ENCODE assay signal across 13 mouse cellular contexts in the genomic region with DNA sequence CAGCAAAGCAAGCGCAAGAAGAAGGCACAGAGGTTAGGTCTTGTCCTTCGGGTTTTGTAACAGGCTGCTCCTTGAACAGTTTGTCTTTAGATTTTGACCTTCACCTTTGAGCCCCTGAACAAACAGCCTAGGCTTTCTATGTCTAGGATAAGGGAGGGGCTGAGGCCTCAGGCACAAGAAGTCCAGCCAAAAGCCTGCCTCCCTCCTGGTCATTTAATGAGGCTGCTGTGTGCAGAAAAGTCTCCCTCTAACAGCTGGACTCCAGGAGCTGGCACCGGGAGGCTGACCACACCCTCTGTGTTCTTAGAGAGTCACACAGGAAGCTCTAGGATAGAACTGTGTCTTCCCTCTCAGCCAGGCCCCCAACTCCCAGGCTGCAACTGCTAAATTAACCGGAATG. TPM values are rescaled to one million over a fixed set of nuclear protein-coding genes. Genes with fewer than 3 reads are reported as not detected.
A peak's percentile ranks its signal among the peaks of the same experiment; 100 is the strongest.
DNase-seq lines count a peak whose midpoint lies in the region; ATAC-seq and TF ChIP-seq lines count a peak whose summit lies in the region.
"Had no signal": no experiment of that assay in that cellular context is flagged by ENCODE, and none has a peak within 500 bp of the region (broad histone marks: within the 10 kb centered on the region; RNA-seq: fewer than 3 reads in every experiment).

No protein-coding gene starts in this region.

- H3K4me1 ChIP-seq in lung, embryonic 14.5 days (ENCODE audit: insufficient read depth): peaks cover 37% of the 10 kb centered on the region
- H3K4me1 ChIP-seq in forebrain, embryonic 14.5 days (ENCODE audit: control insufficient read depth, insufficient read depth, low read length): no peaks in the 10 kb centered on the region
- peaks cover 6% of the 10 kb centered on the region; the same call in 1 of the 2 replicates for H3K4me1 ChIP-seq in midbrain, embryonic 15.5 days

- no peak for TF ChIP-seq CTCF in lung, embryonic 14.5 days (IDR thresholded peaks at IDR 0.05; ENCODE audit: low read depth)

- H3K27me3 ChIP-seq in lung, embryonic 14.5 days (ENCODE audit: insufficient read depth, low read length): no peaks in the 10 kb centered on the region
- no peaks in the 10 kb centered on the region for H3K27me3 ChIP-seq in forebrain, embryonic 14.5 days (replicated peaks; ENCODE audit: control insufficient read depth, insufficient read depth, low read length)
- no peaks in the 10 kb centered on the region for H3K27me3 ChIP-seq in midbrain, embryonic 15.5 days (replicated peaks)
- H3K27me3 ChIP-seq: neural tube, embryonic 12.5 days had no signal

- no peaks in the 10 kb centered on the region for H3K36me3 ChIP-seq in lung, embryonic 14.5 days (ENCODE audit: insufficient read depth)
- no peaks in the 10 kb centered on the region for H3K36me3 ChIP-seq in forebrain, embryonic 14.5 days (ENCODE audit: control insufficient read depth, insufficient read depth, low read length)
- H3K36me3 ChIP-seq in midbrain, embryonic 15.5 days (replicated peaks): no peaks in the 10 kb centered on the region
- H3K36me3 ChIP-seq: neural tube, embryonic 12.5 days had no signal

- no peak overlapping the region for H3K4me3 ChIP-seq in lung, embryonic 14.5 days (ENCODE audit: low read depth, low read length)
- H3K4me3 ChIP-seq in forebrain, embryonic 14.5 days (ENCODE audit: low read depth, low read length): no peak overlapping the region
- H3K4me3 ChIP-seq in midbrain, embryonic 15.5 days: no peak overlapping the region
- H3K4me3 ChIP-seq: neural tube, embryonic 12.5 days had no signal

- H3K27ac ChIP-seq in lung, embryonic 14.5 days (ENCODE audit: low read depth): peak overlapping the region; percentile 90
- H3K27ac ChIP-seq in forebrain, embryonic 14.5 days (ENCODE audit: low read depth, low read length): no peak overlapping the region
- no peak overlapping the region for H3K27ac ChIP-seq in midbrain, embryonic 15.5 days
- H3K27ac ChIP-seq: neural tube, embryonic 12.5 days had no signal

- no peaks in the 10 kb centered on the region for H3K9me3 ChIP-seq in lung, embryonic 14.5 days (ENCODE audit: low read depth, low read length)
- H3K9me3 ChIP-seq in forebrain, embryonic 14.5 days (replicated peaks; ENCODE audit: control insufficient read depth, low read length): no peaks in the 10 kb centered on the region
- H3K9me3 ChIP-seq in midbrain, embryonic 15.5 days: no peaks in the 10 kb centered on the region; the same call in 1 of the 2 replicates
- H3K9me3 ChIP-seq: neural tube, embryonic 12.5 days had no signal

- H3K9ac ChIP-seq in lung, embryonic 14.5 days: no peak overlapping the region
- H3K9ac ChIP-seq in forebrain, embryonic 14.5 days (ENCODE audit: low read length): no peak overlapping the region
- no peak overlapping the region for H3K9ac ChIP-seq in midbrain, embryonic 15.5 days
- H3K9ac ChIP-seq: neural tube, embryonic 12.5 days had no signal

- DNase-seq in urinary bladder, postnatal 14 days (ENCODE audit: low spot score): peak; percentile 61
- DNase-seq in urinary bladder, postnatal 10 days (ENCODE audit: low spot score): no peak
- peak; percentile 46 for DNase-seq in heart, postnatal 4 days
- DNase-seq in lung, embryonic 14.5 days: peak; percentile 67
- peak; percentile 30 for DNase-seq in yolk sac, embryonic 10.5 days (ENCODE audit: low spot score)
- no peak for DNase-seq in forebrain, embryonic 14.5 days (ENCODE audit: low spot score)
- no peak for DNase-seq in adrenal gland, adult 8-10 months
- DNase-seq: embryo, embryonic 11 days had no signal

- 31% methylated on average over 4 of the region's 4 CpGs for WGBS in lung, embryonic 14.5 days
- 71% methylated on average over 4 of the region's 4 CpGs for WGBS in forebrain, embryonic 14.5 days
- 70% methylated on average over 4 of the region's 4 CpGs for WGBS in midbrain, embryonic 15.5 days

- ATAC-seq in lung, embryonic 14.5 days (ENCODE audit: insufficient read depth): peak; percentile 29
- no peak for ATAC-seq in forebrain, embryonic 14.5 days
- no peak for ATAC-seq in midbrain, embryonic 15.5 days (replicated peaks)

- H3K4me2 ChIP-seq in lung, embryonic 14.5 days: no peak overlapping the region
- H3K4me2 ChIP-seq in forebrain, embryonic 14.5 days (ENCODE audit: low read length): no peak overlapping the region
- H3K4me2 ChIP-seq in midbrain, embryonic 15.5 days: no peak overlapping the region
- H3K4me2 ChIP-seq: neural tube, embryonic 12.5 days had no signal

RNA-seq across cellular contexts. Expression of gene Fam170b, which starts 6.6 kb away (rescaled TPM):
- total RNA-seq in heart, postnatal 4 days (2021): under 1 TPM in 1 of 2 experiments, not detected in 1; 0.16 TPM
- polyA plus RNA-seq in lung, embryonic 14.5 days (2014; fragmentation: Nextera tagmentation; extraction: Ambion mirVana): 0.17 TPM in 1 of 2 replicates, not detected in the other
- polyA plus RNA-seq in forebrain, embryonic 14.5 days (2014; fragmentation: Nextera tagmentation; extraction: Ambion mirVana): not detected in 2 replicates
- not detected in 2 replicates for polyA plus RNA-seq in midbrain, embryonic 15.5 days (2015; fragmentation: Nextera tagmentation; extraction: Ambion mirVana)
- total RNA-seq in adrenal gland, adult 8-10 months (2022): under 1 TPM; 0.13 to 0.28 (median 0.19) TPM
- total RNA-seq: gastrocnemius, postnatal 4 days; layer of hippocampus, postnatal 10 days had no signal
- polyA plus RNA-seq: neural tube, embryonic 12.5 days; spleen, adult 2 months had no signal

RNA-seq across cellular contexts. Expression of gene Vstm4, which starts 29.4 kb away (rescaled TPM):
- 10 to 100 TPM; 18.6 to 19.4 TPM for total RNA-seq in heart, postnatal 4 days (2021)
- 52.5 and 56.2 TPM in 2 replicates for polyA plus RNA-seq in lung, embryonic 14.5 days (2014; fragmentation: Nextera tagmentation; extraction: Ambion mirVana)
- polyA plus RNA-seq in forebrain, embryonic 14.5 days (2014; fragmentation: Nextera tagmentation; extraction: Ambion mirVana): 6.0 and 9.2 TPM in 2 replicates
- polyA plus RNA-seq in midbrain, embryonic 15.5 days (2015; fragmentation: Nextera tagmentation; extraction: Ambion mirVana): 10.9 and 13.3 TPM in 2 replicates
- 10 to 100 TPM; 15.7 to 22.0 (median 18.1) TPM for total RNA-seq in adrenal gland, adult 8-10 months (2022)

RNA-seq across cellular contexts. Expression of gene Tmem273, which starts 41.4 kb away (rescaled TPM):
- under 1 TPM in 1 of 2 experiments, not detected in 1; 0.57 TPM for total RNA-seq in heart, postnatal 4 days (2021)
- 1.1 and 1.4 TPM in 2 replicates for polyA plus RNA-seq in lung, embryonic 14.5 days (2014; fragmentation: Nextera tagmentation; extraction: Ambion mirVana)
- polyA plus RNA-seq in forebrain, embryonic 14.5 days (2014; fragmentation: Nextera tagmentation; extraction: Ambion mirVana): 0.28 and 0.56 TPM in 2 replicates
- 0.19 and 0.27 TPM in 2 replicates for polyA plus RNA-seq in midbrain, embryonic 15.5 days (2015; fragmentation: Nextera tagmentation; extraction: Ambion mirVana)
- 1 to 10 TPM; 2.0 to 5.7 (median 3.3) TPM for total RNA-seq in adrenal gland, adult 8-10 months (2022)

Comparison
In these comparisons a context has a peak if more than half of its experiments do, and no peak if none do; other contexts are left out.
1. DNase-seq: peak in urinary bladder, postnatal 14 days (single experiment), heart, postnatal 4 days (single experiment), lung, embryonic 14.5 days (single experiment) and yolk sac, embryonic 10.5 days (single experiment); none in urinary bladder, postnatal 10 days (single experiment), forebrain, embryonic 14.5 days (single experiment) and adrenal gland, adult 8-10 months (single experiment).